Mouse (Mus musculus) c-Kit-positive CD71-positive TER-119-negative erythroid progenitor cells, embryonic 14.5 days (primary cell): ENCODE measurements around the gene Tpra1.

Experiments
- DNase-seq: peaks from one replicate; pipeline ENCODE4 v3.0.0-alpha.2; 2013; ENCODE audit warnings: low read depth

Gene Tpra1

GRCm38 (mm10) chr6:88957801-88958211, 55.8 kb downstream of the Tpra1 start:
- DNase-seq = no peak

DNA sequence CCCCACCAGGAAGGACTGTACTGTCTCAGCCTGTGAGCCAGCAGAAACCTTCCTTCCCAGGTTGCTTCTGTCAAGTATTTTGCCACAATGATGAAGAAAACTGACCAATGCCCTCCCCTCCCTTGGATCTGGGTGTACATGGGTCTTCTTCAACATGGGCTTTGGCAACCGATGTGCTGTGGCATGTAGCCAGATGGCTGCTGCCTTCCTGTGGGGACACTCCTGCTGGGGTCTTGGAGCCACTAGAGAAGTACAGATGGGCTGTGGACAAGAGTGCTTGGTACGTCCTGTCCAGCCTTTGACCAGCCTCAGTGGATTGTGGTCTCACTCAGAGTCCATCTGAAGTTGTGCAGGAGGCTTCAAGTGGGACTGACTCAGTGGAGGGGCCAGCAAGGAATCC, 56.3 kb downstream of the Tpra1 start:
- no peak for DNase-seq

DNA sequence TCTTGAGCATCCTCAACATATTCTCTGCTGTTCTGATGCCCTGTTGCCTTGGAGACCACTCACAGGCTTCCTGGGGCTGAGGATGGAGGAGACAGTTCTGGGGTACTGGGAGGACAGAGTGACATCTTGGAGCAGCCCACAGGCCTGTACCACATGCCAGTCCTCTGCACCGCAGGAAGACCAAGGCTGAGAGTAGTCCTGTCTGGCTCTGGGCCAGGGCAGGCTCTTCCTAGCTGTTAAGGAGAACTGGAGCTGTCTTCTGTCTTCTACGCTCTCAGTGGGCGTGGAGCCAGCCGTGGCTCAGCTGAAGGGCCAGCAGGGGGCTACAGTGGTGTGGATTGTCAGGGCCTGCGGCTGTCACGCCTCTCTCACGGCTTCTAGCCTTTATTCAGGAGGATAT, 57.8 kb downstream of the Tpra1 start:
- no peak for DNase-seq

- no peak for DNase-seq
Measured at GRCm38 (mm10) chr6:88960941-88961340, 58.9 kb downstream of the Tpra1 start.
